8 mouse cellular contexts compared by ENCODE assay signal in the genomic region with DNA sequence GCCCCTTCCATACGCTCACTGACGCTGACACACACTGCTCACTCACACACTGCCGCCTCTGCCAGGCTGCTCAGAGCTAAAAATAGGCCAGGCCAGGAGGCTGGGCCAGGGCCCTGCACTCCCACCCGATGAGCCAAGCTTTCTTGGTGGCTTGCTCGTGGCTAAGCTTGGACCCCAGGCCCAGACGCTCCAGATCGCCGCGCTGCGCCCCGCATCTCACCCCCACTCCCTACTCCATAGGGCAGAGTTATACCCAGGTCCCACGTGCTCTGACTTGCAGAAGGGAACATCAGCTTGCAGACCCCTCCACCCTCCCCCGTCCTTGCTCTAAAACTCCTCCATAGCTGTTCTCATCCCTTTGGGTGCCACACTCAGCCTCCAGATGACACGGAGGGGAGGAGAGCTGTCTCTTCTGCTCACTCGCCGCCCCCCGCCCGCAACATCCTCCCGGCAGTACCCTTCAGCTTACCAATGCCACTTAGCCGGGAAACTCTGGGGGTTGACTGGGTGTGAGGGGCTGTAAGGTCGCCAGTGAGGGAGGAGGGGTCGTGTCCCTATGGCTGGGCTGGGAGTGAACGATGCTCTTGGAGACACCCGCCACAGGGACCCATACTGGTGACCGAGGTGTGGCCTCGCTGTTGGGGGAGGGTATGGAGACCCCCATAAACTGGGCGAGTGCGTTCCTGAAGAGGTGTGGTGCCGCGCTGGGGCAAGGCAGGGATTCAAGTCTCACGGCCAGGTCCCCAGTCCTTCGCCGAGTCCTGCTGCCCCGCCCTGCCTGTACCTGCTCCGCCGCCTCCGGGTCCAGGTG. TPM values are rescaled to one million over a fixed set of nuclear protein-coding genes. Genes with fewer than 3 reads are reported as not detected.
A peak's percentile ranks its signal among the peaks of the same experiment; 100 is the strongest.
DNase-seq lines count a peak whose midpoint lies in the region; ATAC-seq and TF ChIP-seq lines count a peak whose summit lies in the region.

No protein-coding gene starts in this region.

- TF ChIP-seq POLR2A in testis, adult 2 months (IDR thresholded peaks at IDR 0.05; ENCODE audit: control insufficient read depth, low read depth, low read length): no peak

- H3K36me3 ChIP-seq in testis, adult 2 months (ENCODE audit: control insufficient read depth, insufficient read depth, low read length): no peaks in the 10 kb centered on the region
- peaks cover 7% of the 10 kb centered on the region; the same call in 1 of the 2 replicates for H3K36me3 ChIP-seq in hindbrain, embryonic 13.5 days
- H3K36me3 ChIP-seq in liver, embryonic 15.5 days (replicated peaks): no peaks in the 10 kb centered on the region

- H3K4me2 ChIP-seq in hindbrain, embryonic 13.5 days: peak overlapping the region; percentile 88
- H3K4me2 ChIP-seq in liver, embryonic 15.5 days: peak overlapping the region; percentile 54

- peak; percentile 31 for ATAC-seq in cerebellum, adult (ENCODE audit: insufficient number of reproducible peaks, low FRiP score, low TSS enrichment)
- ATAC-seq in hindbrain, embryonic 13.5 days (ENCODE audit: low FRiP score): peak; percentile 73
- no peak for ATAC-seq in liver, embryonic 15.5 days (ENCODE audit: insufficient read depth)

- no peaks in the 10 kb centered on the region for H3K9me3 ChIP-seq in hindbrain, embryonic 13.5 days
- no peaks in the 10 kb centered on the region for H3K9me3 ChIP-seq in liver, embryonic 15.5 days (replicated peaks)

- peak overlapping the region; percentile 25 for H3K4me3 ChIP-seq in testis, adult 2 months (ENCODE audit: control insufficient read depth, low read depth, low read length)
- peak overlapping the region; percentile 85 for H3K4me3 ChIP-seq in hindbrain, embryonic 13.5 days
- peak overlapping the region; percentile 37 for H3K4me3 ChIP-seq in liver, embryonic 15.5 days (replicated peaks)

- no peak for TF ChIP-seq CTCF in testis, adult 2 months (IDR thresholded peaks at IDR 0.05; ENCODE audit: control insufficient read depth, insufficient read depth, insufficient replicate concordance, low read depth, low read length)

- H3K27ac ChIP-seq in testis, adult 2 months (ENCODE audit: control insufficient read depth, insufficient read depth, low read depth, low read length): no peak overlapping the region
- H3K27ac ChIP-seq in hindbrain, embryonic 13.5 days: peak overlapping the region; percentile 67
- no peak overlapping the region for H3K27ac ChIP-seq in liver, embryonic 15.5 days (replicated peaks)

- peaks cover 6% of the 10 kb centered on the region; the same call in 1 of the 2 replicates for H3K4me1 ChIP-seq in testis, adult 2 months (ENCODE audit: control insufficient read depth, insufficient read depth, low read length)
- H3K4me1 ChIP-seq in hindbrain, embryonic 13.5 days (replicated peaks): peaks cover 47% of the 10 kb centered on the region
- no peaks in the 10 kb centered on the region for H3K4me1 ChIP-seq in liver, embryonic 15.5 days (replicated peaks)

- H3K27me3 ChIP-seq in testis, adult 2 months (ENCODE audit: control insufficient read depth, insufficient read depth, low read length): no peaks in the 10 kb centered on the region
- H3K27me3 ChIP-seq in hindbrain, embryonic 13.5 days: peaks cover 7% of the 10 kb centered on the region; the same call in 1 of the 2 replicates
- peaks cover 67% of the 10 kb centered on the region for H3K27me3 ChIP-seq in liver, embryonic 15.5 days

- no peak for DNase-seq in cerebellum, adult 11-12 months
- DNase-seq in testis, postnatal 14 days (ENCODE audit: low spot score): no peak
- peak; percentile 67 to 75 for DNase-seq in right cerebral cortex, postnatal 36 days (ENCODE audit: low spot score in 2 of 2)
- DNase-seq in MN1 (ENCODE audit: low spot score): no peak

- under 1% methylated on average over 37 of the region's 37 CpGs for WGBS in hindbrain, embryonic 13.5 days
- 3% methylated on average over 35 of the region's 37 CpGs for WGBS in liver, embryonic 15.5 days (ENCODE audit: insufficient replicate concordance)

- peak overlapping the region; percentile 91 for H3K9ac ChIP-seq in hindbrain, embryonic 13.5 days
- H3K9ac ChIP-seq in liver, embryonic 15.5 days: no peak overlapping the region

RNA-seq across cellular contexts. Expression of a gene that starts 0.6 kb away (rescaled TPM):
- polyA plus RNA-seq in testis, adult 2 months (2012; rRNA removed): 0.07 and 0.35 TPM in 2 replicates
- 99.2 and 101 TPM in 2 replicates for polyA plus RNA-seq in hindbrain, embryonic 13.5 days (2015; fragmentation: Nextera tagmentation; extraction: Ambion mirVana)
- 0.30 and 0.66 TPM in 2 replicates for polyA plus RNA-seq in liver, embryonic 15.5 days (2015; fragmentation: Nextera tagmentation; extraction: Ambion mirVana)

RNA-seq across cellular contexts. Expression of a gene that starts 27.7 kb away (rescaled TPM):
- not detected in 2 replicates for polyA plus RNA-seq in testis, adult 2 months (2012; rRNA removed)
- not detected in 2 replicates for polyA plus RNA-seq in hindbrain, embryonic 13.5 days (2015; fragmentation: Nextera tagmentation; extraction: Ambion mirVana)
- polyA plus RNA-seq in liver, embryonic 15.5 days (2015; fragmentation: Nextera tagmentation; extraction: Ambion mirVana): not detected in 2 replicates

RNA-seq across cellular contexts. Expression of a gene that starts 34.4 kb away (rescaled TPM):
- polyA plus RNA-seq in testis, adult 2 months (2012; rRNA removed): 4.2 and 5.4 TPM in 2 replicates
- 81.6 and 84.0 TPM in 2 replicates for polyA plus RNA-seq in hindbrain, embryonic 13.5 days (2015; fragmentation: Nextera tagmentation; extraction: Ambion mirVana)
- 0.25 and 0.29 TPM in 2 replicates for polyA plus RNA-seq in liver, embryonic 15.5 days (2015; fragmentation: Nextera tagmentation; extraction: Ambion mirVana)

Comparison
In these comparisons a context has a peak if more than half of its experiments do, and no peak if none do; other contexts are left out.
1. DNase-seq: peak in right cerebral cortex, postnatal 36 days (2 of 2); none in cerebellum, adult 11-12 months (single experiment), testis, postnatal 14 days (single experiment) and MN1 (single experiment).
2. H3K4me3 ChIP-seq: peak in every context shown above with its lines; median percentile 85 in hindbrain, embryonic 13.5 days; 37 in liver, embryonic 15.5 days; 25 in testis, adult 2 months.
3. RNA of a gene that starts 0.6 kb away (polyA plus RNA-seq): 99.2 to 101 TPM in hindbrain, embryonic 13.5 days; 0.30 to 0.66 TPM in liver, embryonic 15.5 days and 0.07 to 0.35 TPM in testis, adult 2 months; every median in the first group is over 10 times any median in the second.
4. RNA of a gene that starts 34.4 kb away (polyA plus RNA-seq): 81.6 to 84.0 TPM in hindbrain, embryonic 13.5 days; 4.2 to 5.4 TPM in testis, adult 2 months and 0.25 to 0.29 TPM in liver, embryonic 15.5 days; every median in the first group is over 10 times any median in the second.